Mouse (Mus musculus) left cerebral cortex, adult 8-10 months (tissue): ENCODE measurements around the gene Shank3. TPM values are rescaled to one million over a fixed set of nuclear protein-coding genes. Genes with fewer than 3 reads are reported as not detected.

Source experiments
- DNase-seq, 2 experiments: peaks; one replicate each; pipeline ENCODE4 v3.0.0; 2022; ENCODE audit warnings: low spot score in 2 of 2
- total RNA-seq, 4 experiments: library from RNA; stranded (reverse); gene quantifications; 2 replicates each; pipeline ENCODE4 v1.2.4; 2022

The Shank3 gene
- total RNA-seq: 100 to 1,000 TPM; 192 to 223 (median 197) TPM

GRCm38 (mm10) chr15:89498961-89499688 is at the start of gene Shank3:
Gene Shank3, plus strand, starts transcription at chr15:89499623.
- DNase-seq: no peak

GRCm38 (mm10) chr15:89452906-89453864 is 46.2 kb upstream of the Shank3 start:
- DNase-seq: no peak

- DNase-seq: no peak
These were observed 45.5 kb upstream of the Shank3 start, which contains the start of gene Mapk8ip2 for GRCm38 (mm10) chr15:89453865-89454478. Gene Mapk8ip2, plus strand, starts transcription at chr15:89453913.

GRCm38 (mm10) chr15:89454857-89455256 is 44.6 kb upstream of the Shank3 start:
- DNase-seq: no peak

- no peak for DNase-seq
These were observed 43.8 kb upstream of the Shank3 start for GRCm38 (mm10) chr15:89455642-89456041.

- DNase-seq: no peak
These were observed 40.5 kb upstream of the Shank3 start for GRCm38 (mm10) chr15:89458942-89459341.

- DNase-seq: no peak
These were observed 39.6 kb upstream of the Shank3 start for GRCm38 (mm10) chr15:89459821-89460220.

- no peak for DNase-seq
These were observed 39.1 kb upstream of the Shank3 start for GRCm38 (mm10) chr15:89460298-89460697.

GRCm38 (mm10) chr15:89461321-89461720 is 38.1 kb upstream of the Shank3 start:
- DNase-seq: no peak

- no peak for DNase-seq
These were observed 37.2 kb upstream of the Shank3 start for GRCm38 (mm10) chr15:89462176-89462575.

GRCm38 (mm10) chr15:89463334-89464235 is 35.8 kb upstream of the Shank3 start:
- DNase-seq: no peak

- DNase-seq: no peak
These were observed 34.4 kb upstream of the Shank3 start for GRCm38 (mm10) chr15:89465052-89465451.

- DNase-seq: no peak
These were observed 30.8 kb upstream of the Shank3 start for GRCm38 (mm10) chr15:89468577-89468976.

GRCm38 (mm10) chr15:89471476-89471875 is 27.9 kb upstream of the Shank3 start:
- no peak for DNase-seq

- no peak for DNase-seq
These were observed 26.1 kb upstream of the Shank3 start for GRCm38 (mm10) chr15:89473370-89473769.

- DNase-seq: no peak
These were observed 25.5 kb upstream of the Shank3 start for GRCm38 (mm10) chr15:89473921-89474320.

- DNase-seq: no peak
These were observed 24.7 kb upstream of the Shank3 start for GRCm38 (mm10) chr15:89474596-89475292.

GRCm38 (mm10) chr15:89475293-89475600 is 24.2 kb upstream of the Shank3 start:
- DNase-seq: no peak

GRCm38 (mm10) chr15:89475611-89476474 is 23.6 kb upstream of the Shank3 start:
- DNase-seq: peak; percentile 81 to 93
